Mouse (Mus musculus) ovary, adult 10 weeks (tissue): ENCODE measurements around the gene Gm15013. TPM values are rescaled to one million over a fixed set of nuclear protein-coding genes. Genes with fewer than 3 reads are reported as not detected.

Experiments
- polyA plus RNA-seq: library from polyadenylated mRNA; stranded (reverse); fragments of 350-450 nt; fragmentation: Illumina TruSeq; extraction: RNeasy Lipid Tissue Mini Kit (QIAGEN cat#74804); gene quantifications from one replicate; pipeline ENCODE4 v1.2.3, GENCODE M21; 2014

Gene Gm15013
- polyA plus RNA-seq, result not detected

GRCm38 (mm10) chrX:139714381-139714780 is at the start of gene Gm15013:
Gene Gm15013 (minus strand): TSS chrX:139714481.

GRCm38 (mm10) chrX:139684775-139685695 is 29.2 kb downstream of the Gm15013 start, which contains the start of gene Tbc1d8b:
Gene Tbc1d8b (plus strand): TSS chrX:139684996.

Other genes with a start within 250 kb of the Gm15013 start
- 2.6 TPM for gene D330045A20Rik, start 234.1 kb downstream of the Gm15013 start, polyA plus RNA-seq
- 160 TPM for gene Rnf128, start 151.2 kb downstream of the Gm15013 start, polyA plus RNA-seq
- gene Tbc1d8b, start 29.5 kb downstream of the Gm15013 start, polyA plus RNA-seq, result 59.9 TPM
- not detected for gene Ripply1, start 67.9 kb upstream of the Gm15013 start, polyA plus RNA-seq
- gene Cldn2, start 86.3 kb upstream of the Gm15013 start, polyA plus RNA-seq, result 5.9 TPM
- gene Morc4, start 157.2 kb upstream of the Gm15013 start, polyA plus RNA-seq, result 22.7 TPM